Mouse (Mus musculus) cerebellum, adult 9-10 months (tissue): ENCODE data around the gene 1700013F07Rik.
"Not testable (repeated sequence)": the region's sequence is repeated elsewhere in the genome, so short reads cannot be mapped to it uniquely, and the experiment has no call there.

ENCODE experiments used
- DNase-seq: peaks from one replicate; pipeline ENCODE4 v3.0.0; 2022

1700013F07Rik gene

DNA sequence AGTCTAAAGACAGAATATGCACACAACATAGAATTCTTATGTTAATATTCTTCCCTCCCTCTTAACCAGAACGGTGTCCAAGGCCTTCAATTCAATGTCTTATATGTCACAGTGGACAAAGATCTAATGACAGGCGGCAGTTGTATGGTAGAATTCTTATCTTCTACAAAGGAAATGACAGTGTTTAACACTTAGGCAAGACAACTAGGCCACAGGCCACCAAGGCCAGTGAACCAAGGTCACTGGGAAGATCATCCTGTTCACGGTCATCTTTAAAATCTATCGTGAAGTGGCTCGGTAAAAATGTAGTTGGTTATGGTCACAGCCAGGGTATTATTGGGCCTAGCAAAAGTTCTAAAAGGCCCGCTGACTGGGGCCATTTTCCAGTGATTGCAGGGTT, at the start of gene 1700013F07Rik:
Gene 1700013F07Rik, plus strand, starts transcription at position 200 of the 400 bp plus-strand sequence.
- DNase-seq, result no peak

DNA sequence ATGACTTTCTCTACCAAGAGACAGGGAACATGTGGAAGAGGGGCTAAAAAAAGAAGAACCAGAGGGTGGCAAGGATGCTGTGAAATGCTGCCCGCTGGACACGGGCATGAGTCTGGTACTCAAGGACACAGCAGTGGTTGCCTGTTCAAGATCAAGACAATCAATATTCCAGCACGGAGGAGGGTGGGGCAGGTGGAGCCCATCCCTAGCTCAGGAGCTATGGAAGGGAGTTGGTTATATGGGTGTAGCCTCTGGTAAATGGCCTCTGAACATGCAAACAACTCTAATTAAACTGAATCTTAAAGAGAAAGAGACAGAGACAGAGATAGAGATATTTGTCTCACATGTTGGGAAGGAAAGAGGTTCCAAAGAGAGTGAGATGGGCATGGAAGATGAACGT, 49.2 kb upstream of the 1700013F07Rik start:
- DNase-seq, result no peak

DNA sequence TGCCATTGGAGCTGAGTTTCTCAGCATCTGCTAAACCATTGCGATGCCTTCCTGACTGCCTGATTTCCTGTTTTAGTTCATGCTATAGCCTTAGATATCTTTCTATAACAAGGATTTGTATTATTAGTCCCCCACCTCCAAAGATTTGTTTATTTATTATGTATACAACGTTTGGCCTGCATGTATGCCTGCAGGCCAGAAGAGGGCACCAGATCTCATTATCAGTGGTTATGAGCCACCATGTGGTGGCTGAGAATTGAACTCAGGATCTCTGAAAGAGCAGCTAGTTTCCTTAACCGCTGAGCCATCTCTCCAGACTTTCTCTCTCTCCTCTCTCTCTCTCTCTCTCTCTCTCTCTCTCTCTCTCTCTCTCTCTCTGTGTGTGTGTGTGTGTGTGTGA, 44.0 kb upstream of the 1700013F07Rik start:
- DNase-seq, result no peak

DNA sequence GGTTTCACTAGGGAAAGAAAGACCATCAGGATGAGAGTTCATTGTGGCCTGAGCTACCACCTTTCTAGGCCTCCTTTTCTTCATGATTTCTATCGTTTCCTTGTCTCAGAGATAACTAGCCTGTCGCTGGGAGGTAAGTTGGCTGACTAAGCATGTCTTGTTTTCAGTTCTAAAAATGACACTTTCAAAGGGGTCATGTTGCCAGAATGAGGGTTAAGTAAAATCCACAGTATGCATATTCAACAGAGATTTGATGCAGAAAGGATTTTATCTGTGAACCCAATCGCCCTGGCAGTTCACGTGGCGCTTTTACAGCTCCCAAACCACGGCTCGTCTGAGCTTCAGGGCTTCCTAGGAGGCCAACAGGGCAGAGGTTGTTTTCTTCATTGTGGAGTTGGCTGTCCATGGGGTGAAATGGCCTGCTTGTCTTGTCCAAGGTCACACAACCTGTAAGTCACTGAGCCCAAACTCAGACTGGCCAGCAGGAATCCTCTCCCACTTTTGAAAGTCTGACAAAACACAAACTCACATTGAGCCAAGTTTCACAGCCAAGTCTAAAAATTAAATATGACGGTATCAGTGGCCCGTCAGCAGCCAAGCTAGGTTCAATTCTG, 39.0 kb upstream of the 1700013F07Rik start:
- DNase-seq, result no peak

DNA sequence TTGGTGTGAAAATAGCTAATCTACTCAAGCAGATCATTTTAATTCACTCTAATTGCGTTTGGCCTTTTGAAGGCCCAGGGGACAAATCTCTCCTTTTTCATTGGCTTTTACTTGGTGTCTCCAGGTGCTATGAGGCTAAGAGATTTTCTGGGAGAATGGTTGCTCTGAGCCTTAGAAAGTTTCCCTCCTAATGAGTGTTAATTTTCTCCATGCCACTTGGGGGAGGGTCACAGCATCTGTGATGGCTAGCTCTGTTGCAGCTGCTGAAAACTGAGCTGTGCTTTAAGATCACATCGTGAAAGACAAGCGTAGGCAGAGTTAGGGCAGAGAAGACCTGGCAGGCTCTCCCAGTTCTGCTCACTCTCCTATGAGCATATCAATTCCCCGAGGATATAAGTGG, 38.5 kb upstream of the 1700013F07Rik start:
- no peak for DNase-seq

DNA sequence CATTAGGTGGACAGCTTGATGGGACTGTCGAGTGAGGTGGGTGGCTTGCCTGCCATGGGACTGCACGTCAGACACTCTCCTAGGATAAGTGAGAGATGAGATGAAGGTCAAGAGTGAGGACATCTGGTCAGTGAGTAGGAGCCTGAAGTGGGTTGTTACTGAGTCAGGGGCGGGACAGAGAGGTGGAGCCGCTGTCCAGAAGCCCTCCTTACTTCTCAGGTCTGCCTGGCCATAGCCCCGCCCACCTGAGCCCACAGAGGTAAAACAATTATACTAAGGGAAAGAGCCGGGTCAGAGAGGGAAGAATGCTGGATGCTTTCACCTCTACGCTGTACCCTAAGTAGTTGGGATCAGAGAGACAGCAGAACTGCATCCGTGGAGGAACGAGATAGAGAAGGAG, 36.3 kb upstream of the 1700013F07Rik start:
- DNase-seq, result no peak

DNA sequence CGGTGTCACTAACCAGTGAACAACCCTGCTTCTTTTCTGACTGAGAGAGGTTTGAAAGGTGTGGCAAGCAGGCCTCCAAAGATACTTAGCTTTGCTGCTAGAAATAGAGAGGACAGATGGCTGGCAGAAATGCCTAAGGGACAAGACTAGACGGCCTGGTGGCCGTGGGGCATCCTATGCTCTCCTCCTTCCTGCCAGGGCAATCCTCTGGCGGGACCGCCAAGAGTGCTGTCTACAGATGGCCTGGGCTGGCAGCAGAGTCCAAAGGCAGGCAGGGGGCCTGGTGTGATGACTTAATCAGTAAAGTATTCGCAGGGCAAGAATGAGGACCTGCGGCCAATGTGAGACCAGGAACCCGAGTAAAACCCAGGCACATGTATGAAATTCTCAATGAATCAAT, 34.1 kb upstream of the 1700013F07Rik start:
- DNase-seq, result peak; percentile 94

DNA sequence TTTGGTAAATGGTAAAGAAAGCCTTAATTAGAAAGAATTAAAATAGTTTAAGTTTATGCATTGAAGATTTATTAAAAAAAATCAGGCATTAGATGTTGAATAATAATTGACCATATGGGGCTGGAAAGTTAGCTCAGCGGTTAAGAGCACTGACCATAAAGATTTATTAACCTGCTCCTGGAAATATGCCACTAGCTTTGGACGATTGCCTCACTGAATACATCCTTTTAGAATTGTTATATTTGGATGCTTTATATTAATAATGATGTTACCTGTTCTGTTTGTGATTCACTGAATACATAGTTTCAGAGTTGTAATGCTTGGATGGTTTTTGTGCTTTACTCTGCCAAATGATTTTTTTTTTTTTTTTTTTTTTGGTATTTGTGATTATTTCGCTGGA, 32.5 kb upstream of the 1700013F07Rik start:
- not testable (repeated sequence) for DNase-seq

DNA sequence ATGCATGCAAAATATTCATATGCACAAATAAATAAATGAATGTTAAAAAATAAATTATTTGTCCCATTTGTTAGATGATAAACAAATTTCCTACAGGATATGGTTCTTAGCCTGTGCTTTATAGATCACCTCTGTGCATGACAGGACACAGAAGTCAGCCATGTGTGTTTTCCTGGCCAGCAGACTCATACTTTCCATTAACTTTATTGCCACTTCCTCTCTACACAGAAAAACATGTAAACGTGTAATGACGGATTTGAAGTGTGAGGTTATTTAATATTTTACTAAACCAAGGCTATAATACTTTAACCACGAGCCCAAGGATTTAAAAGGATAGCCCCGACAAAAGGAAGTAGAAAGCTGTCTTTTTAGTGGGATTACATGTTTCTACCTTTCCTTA, 30.0 kb upstream of the 1700013F07Rik start:
- no peak for DNase-seq

DNA sequence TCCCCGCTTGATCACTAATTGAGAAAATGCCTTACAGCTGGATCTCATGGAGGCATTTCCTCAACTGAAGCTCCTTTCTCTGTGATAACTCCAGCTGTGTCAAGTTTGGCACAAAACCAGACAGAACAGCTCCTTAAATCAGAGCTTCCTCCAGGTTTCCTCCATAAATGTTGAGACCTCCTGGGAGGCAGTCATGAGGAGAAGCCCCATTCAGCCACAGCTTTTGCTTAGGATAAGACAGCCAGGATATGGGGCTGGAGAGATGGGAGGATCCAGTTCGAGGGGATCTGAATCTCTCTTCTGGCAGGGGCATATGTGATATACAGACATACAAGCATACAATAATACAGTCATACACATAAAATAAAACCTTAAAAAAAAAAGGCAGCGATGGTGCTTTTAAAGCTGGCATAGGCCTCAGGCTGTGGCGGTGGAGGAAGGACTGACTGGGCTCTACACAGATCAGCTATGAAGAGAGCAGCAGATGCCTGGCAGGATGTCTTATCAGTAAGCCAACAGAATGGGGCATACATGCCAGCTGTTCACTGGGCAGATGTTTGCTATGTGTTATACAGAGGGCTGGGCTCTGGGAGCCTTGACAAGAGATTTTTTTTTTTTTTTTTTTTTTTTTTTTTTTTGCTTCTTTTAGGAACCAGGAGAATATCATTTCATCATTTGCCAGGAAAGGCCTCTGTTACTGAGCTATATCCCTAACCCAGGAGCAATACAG, 25.0 kb upstream of the 1700013F07Rik start:
- no peak for DNase-seq

DNA sequence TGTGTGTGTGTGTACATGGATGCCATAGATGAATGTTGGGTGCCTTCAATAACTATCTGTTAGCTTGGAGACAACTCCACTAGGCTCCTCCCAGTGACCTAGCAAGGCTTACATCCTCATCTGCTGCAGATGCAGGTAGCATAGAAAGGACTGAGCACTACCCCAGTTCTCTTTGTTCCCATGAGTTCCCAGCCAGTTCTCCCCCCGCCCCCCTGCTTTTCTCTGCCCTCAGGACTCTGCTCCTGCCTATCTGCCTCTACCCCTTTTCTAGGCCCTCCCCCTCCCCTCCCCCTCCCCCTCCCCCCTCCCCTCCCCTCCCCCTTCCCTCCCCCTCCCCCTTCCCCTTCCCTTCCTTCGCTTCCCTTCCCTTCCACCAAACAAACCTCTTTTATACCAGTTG, 23.8 kb upstream of the 1700013F07Rik start:
- no peak for DNase-seq

DNA sequence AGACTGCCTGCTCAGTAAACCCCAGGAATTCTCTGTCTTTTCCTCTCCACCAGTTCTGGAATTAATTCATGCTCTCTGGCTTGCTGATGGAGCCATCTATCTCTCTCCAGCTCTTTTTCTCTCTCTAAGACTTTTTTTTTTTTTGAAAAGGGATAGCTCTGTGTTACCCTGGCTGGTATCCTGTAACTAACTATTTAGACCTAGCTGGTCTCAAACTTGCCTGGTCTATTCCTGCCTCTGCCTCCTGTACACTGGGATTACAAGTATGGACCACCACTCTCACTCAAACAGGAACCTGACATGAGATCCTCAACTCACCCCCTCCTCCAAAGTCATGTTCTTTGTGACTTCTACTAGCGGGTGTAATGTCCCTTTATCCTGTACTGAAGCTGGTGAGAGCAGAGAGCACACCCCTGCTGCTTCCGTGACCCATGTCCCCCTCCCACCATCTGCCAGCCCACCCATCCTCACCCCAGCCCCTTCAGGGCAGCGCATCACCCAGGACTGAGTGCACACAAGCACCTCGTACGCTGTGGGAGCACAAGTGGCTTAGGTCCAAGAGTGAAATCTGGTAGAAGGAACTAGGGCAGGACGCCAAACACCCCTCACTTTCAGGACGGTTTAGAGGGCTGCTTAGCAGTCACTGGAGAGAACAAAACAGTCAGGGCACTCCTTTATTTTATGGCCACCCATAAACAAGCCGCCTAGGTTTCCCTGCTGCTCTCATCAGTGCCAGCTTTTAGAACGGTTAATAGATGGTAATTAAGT, 23.1 kb upstream of the 1700013F07Rik start:
- DNase-seq, result no peak

DNA sequence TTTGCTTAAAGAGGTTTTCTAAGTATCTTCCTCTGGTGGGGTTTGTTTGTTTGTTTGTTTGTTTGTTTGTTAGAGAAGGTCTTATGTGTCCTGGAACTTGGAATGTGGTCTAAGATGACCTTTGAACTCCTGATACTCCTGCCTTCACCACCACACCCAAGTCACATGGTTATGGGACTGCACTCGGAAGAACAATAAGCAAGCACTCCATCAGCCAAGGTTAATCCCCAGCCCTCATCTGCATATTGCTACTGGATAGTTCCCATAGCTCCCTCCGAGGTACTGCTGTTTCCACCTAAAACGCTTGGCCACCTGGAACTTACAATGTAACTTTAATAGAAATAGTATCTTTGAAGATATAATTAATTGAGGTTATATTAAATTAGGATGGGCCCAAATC, 20.5 kb upstream of the 1700013F07Rik start:
- no peak for DNase-seq

DNA sequence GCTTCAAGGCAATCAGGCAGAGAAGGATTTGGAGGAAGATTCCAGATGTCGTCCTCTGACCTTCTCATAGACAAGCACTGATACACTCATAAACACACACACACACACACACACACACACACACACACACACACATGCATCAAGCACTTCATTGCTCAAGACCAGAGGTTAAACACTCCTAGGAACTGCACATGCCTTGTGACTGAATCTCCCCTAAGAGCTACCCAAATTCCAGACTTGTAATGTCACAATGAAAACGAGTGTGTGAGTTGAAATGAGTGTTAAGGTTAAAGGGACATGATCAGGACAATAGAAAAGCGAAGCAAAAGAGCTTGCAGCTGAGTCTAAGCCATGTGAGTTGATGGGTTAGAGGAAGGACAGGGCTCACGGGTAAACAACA, 15.7 kb upstream of the 1700013F07Rik start:
- no peak for DNase-seq

DNA sequence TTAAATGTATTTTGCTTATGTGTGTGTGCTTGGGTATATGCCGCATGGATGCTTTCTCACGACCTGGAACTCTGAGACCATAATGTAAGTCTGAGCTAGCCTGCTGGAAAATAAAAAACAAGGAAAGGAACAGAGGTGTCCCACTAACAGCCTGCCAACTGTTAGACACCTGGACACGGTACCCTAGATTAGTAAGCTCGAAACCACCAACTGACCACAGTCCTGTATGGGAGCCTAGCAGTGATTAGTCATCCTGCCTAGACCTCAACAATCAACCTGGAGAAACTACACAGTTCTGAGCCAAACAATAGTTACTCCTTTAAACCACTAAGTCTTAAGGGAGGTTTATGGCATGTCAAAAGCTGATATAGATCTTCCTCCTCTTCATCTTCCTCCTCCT, 10.5 kb upstream of the 1700013F07Rik start:
- DNase-seq, result no peak

DNA sequence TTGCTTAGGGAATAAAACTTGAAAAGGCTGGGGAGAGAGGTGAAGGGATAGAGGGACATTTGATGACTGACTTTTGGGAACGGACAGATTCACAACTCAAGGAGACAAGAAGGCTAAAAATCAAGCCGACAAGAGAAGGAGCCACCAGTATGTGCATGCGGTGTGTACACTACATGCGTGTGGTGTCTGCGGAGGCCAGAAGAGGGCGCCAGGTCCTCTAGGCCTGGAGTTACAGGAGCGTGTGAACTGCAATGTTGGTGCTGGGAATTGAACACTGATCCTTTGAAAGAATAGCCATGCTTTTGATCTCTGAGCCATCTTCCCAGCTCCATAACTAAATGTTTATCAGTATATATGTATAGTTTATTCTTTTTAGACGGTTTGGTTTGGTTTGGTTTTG, 5.5 kb upstream of the 1700013F07Rik start:
- no peak for DNase-seq

DNA sequence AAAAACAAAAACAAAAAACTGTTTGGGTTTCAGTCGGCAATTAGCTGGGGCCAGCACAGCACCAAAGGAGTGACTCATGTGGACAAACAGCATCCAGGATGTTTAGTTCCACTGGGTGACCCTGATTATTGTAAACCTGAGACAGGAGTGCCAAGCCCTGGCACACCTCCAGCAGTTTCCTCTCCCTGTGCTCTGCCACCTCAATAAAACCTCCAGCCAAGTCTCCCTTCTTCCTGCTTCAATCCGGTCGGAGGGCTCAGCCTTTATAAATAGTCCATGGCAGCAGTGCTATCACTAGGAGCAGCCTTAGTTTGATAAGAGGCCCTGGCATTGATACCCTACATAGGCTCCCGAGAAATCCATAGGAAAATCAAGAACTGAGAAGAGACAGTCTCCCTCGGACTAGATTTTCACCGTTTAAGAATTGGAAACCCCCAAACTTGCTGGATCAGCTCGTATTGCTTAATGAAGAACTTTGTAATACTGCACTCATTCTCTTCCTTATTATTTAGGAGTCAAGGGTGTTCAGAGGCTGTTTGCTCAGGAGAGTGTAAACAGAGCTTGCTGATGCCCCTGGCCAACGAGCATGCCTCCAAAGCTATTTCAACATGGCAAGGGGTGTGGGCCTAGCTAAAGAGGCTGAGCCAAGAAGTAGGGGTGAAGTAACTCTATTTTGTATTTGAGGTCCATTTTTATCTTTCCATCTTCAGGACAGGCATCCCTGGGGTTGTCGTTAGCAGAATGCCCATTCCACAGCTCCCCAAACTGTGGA, 650 bp upstream of the 1700013F07Rik start:
- DNase-seq, result no peak

DNA sequence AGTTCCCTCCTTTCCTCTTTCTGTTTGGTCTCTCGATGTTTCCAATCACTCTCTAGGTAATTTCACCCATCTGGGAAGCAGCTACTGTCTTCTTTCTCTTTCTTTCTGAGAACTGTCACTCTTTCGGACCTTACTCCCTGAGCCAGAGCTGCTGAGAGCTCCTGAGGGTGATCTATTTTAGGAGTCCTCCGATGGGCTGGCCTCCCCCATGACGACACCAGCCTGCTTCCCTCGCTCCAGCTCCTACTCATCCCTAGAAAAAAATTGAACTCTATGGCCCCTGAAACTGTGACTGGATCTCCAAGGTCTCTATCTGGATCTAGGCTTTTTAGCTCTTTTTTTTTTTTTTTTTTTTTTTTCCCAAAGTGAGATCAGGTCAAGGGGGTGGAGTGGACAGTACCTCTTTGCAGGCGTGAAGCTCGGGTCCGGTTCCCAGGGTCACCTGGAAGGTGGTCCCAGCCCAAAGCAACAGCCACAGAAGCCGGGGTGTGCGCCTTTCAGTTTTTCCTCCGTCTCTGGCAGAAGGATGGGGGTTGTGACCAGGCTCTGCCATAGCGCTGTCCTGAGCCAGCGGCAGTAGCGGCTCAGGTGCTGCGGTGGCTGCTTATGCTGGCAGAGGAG, 2.1 kb downstream of the 1700013F07Rik start:
- no peak for DNase-seq

DNA sequence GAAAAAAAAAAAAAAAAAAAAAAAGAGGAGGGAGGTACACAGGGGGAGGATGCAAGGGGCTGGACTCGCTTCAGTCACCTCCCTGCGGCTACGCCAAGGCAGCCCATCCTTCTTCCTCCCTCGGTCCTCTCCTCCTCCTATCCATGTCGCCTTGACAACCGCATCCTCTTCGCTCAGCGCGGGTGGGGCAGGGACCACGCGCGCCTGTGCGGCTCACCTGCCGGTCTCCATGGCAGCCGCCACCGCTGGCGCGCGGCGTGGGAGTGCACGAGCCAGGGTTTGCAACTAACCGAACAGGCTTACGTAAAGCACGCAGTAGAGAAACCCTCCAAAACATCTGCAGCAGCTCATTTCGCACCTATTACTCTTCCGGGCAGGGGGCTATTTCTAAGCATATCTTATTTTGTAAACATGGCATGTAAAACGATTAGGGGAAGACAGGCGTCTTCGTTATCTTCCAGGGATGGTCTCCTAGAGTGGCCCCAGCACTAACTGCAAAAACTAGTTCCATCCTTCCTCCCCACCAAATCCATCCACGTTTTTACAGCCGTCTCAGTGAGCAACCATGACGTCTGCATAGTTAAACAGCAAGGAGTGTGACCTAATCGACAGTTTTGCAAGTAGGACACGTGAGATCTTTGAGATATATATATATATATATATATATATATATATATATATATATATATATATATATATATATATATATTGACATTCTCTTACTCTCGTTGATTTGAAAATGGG, 2.7 kb downstream of the 1700013F07Rik start, which contains the start of gene 5330417C22Rik:
Gene 5330417C22Rik, minus strand, starts transcription at position 20 of the 744 bp plus-strand sequence.
- DNase-seq, result peak; percentile 50

DNA sequence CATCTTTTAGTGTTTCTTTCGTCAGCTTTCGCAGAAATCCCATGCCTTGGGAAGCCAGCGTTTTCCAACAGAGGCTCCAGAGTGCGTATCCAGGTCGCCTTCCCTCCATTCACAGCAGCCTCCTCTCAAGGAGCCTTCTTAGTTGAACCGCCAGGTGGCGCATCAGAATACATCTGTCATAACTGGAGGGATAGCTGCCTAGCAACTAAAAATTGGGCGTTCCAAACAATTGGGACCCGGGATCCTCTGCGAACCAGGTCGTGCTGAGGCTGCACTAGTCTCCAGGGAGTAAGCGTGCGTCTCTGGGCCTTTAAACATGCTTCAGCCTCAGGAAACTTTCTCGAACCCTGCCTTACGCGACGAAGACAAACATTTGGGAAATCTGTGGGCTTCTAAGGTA, 3.4 kb downstream of the 1700013F07Rik start:
- DNase-seq, result peak; percentile 87

DNA sequence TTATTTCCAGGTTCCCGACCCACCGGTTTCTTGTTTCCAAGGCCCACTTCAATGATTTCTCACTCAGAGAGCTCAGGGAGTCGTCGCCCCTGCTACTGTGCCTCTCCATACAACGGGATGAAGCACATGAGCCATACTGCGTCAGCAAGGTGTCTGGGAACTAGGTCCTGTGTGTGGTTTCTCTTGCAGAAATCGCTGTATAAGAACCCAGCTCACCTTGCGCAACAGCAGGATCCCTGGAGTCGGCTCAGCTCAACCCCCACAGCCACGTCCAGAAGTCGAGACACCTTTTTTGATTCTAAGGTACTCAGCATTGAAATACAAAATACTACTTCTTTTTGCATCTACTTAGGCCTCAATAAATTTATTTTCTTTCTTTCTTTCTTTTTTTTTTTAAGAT, 8.3 kb downstream of the 1700013F07Rik start:
- no peak for DNase-seq

DNA sequence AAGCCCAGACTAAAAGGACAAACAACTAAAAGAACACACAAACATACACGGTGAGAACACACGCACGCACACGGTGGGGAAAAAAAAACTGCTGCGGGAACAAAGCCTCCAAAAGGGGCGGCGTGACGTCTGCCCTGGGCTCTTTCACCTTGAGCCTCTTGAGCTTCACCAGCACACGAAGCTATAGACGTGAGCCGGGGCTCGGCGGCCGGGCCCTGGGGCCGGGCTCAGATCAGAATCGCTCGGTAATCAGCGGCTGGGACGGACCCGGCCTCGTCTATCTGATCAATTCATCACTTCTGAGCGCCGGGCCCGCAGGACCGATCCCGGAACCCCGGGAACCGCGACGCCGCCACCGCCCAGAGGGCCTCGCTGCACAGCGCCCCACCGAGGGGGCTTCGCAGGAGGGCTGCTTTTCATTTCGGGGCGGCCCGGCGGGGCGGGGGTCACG, 20.2 kb downstream of the 1700013F07Rik start:
- DNase-seq, result no peak
